Mouse (Mus musculus) kidney, postnatal 25 days (tissue): ENCODE results near the gene Pgghg.
"Not testable (repeated sequence)": the region's sequence is repeated elsewhere in the genome, so short reads cannot be mapped to it uniquely, and the experiment has no call there.

ENCODE experiments used
- DNase-seq, 2 experiments: peaks; one replicate each; pipeline ENCODE4 v3.0.0; 2021; ENCODE audit warnings: mixed read lengths in 2 of 2

The Pgghg gene

GRCm38 (mm10) chr7:140955758-140956555 lies 14.8 kb downstream of the Pgghg start, which contains the start of the genes Gm45717 and Ifitm2:
Gm45717 (minus strand) TSS chr7:140955937.
Ifitm2 (minus strand) TSS chr7:140955987.
- peak; percentile 91 for DNase-seq

- DNase-seq = no peak
Observed at GRCm38 (mm10) chr7:140956556-140956869, 15.3 kb downstream of the Pgghg start.

- DNase-seq = peak; percentile 70 to 79
Observed at GRCm38 (mm10) chr7:140959181-140959901, 18.1 kb downstream of the Pgghg start.

- DNase-seq = no peak
Observed at GRCm38 (mm10) chr7:140960026-140960425, 18.8 kb downstream of the Pgghg start.

GRCm38 (mm10) chr7:140961416-140961815 lies 20.2 kb downstream of the Pgghg start:
- no peak for DNase-seq

GRCm38 (mm10) chr7:140962733-140963132 lies 21.5 kb downstream of the Pgghg start:
- no peak for DNase-seq

- DNase-seq = no peak
Observed at GRCm38 (mm10) chr7:140966921-140967320, 25.7 kb downstream of the Pgghg start, which contains the start of gene Ifitm1. Ifitm1 (plus strand) TSS chr7:140967221.

- DNase-seq = no peak
Observed at GRCm38 (mm10) chr7:140967862-140968591, 26.8 kb downstream of the Pgghg start.

GRCm38 (mm10) chr7:140968710-140969109 lies 27.5 kb downstream of the Pgghg start:
- not testable (repeated sequence) for DNase-seq

GRCm38 (mm10) chr7:140970931-140971330 lies 29.7 kb downstream of the Pgghg start:
- DNase-seq = no peak

GRCm38 (mm10) chr7:140971479-140972171 lies 30.4 kb downstream of the Pgghg start:
- peak; percentile 32 to 60 for DNase-seq

- DNase-seq = no peak
Observed at GRCm38 (mm10) chr7:140973396-140974165, 32.4 kb downstream of the Pgghg start.

- no peak for DNase-seq
Observed at GRCm38 (mm10) chr7:140974940-140975339, 33.7 kb downstream of the Pgghg start.

GRCm38 (mm10) chr7:140975465-140975864 lies 34.3 kb downstream of the Pgghg start:
- DNase-seq = no peak

- DNase-seq = not testable (repeated sequence)
Observed at GRCm38 (mm10) chr7:140976720-140977119, 35.5 kb downstream of the Pgghg start.

GRCm38 (mm10) chr7:140981704-140982103 lies 40.5 kb downstream of the Pgghg start:
- no peak for DNase-seq

- no peak for DNase-seq
Observed at GRCm38 (mm10) chr7:140982971-140983370, 41.8 kb downstream of the Pgghg start.

- no peak for DNase-seq
Observed at GRCm38 (mm10) chr7:140987182-140988138, 46.3 kb downstream of the Pgghg start.

- DNase-seq = no peak
Observed at GRCm38 (mm10) chr7:140989022-140989421, 47.8 kb downstream of the Pgghg start.

GRCm38 (mm10) chr7:140990185-140990584 lies 49.0 kb downstream of the Pgghg start:
- no peak for DNase-seq

- no peak for DNase-seq
Observed at GRCm38 (mm10) chr7:140990622-140991021, 49.4 kb downstream of the Pgghg start.
